Mouse (Mus musculus) mouse trophoblast stem cell (cell line): ENCODE results near the gene Cldn1.

Experiments
- in situ Hi-C, 2 experiments: fragments of 300-500 bp; cut with MseI, MboI; formaldehyde crosslinking; loops; 2 replicates in 1 of 2; 3 replicates in 1 of 2; pipeline ENCODE4 v1.15.1; 2025

Gene Cldn1

GRCm38 (mm10) chr16:26371325-26372053 is at the start of gene Cldn1:
Cldn1 (minus strand) TSS chr16:26371841.
- in situ Hi-C loops, result loop anchor here (10.0 kb wide), 1 partner anchor 137 kb away; no protein-coding TSS in a partner anchor

DNA sequence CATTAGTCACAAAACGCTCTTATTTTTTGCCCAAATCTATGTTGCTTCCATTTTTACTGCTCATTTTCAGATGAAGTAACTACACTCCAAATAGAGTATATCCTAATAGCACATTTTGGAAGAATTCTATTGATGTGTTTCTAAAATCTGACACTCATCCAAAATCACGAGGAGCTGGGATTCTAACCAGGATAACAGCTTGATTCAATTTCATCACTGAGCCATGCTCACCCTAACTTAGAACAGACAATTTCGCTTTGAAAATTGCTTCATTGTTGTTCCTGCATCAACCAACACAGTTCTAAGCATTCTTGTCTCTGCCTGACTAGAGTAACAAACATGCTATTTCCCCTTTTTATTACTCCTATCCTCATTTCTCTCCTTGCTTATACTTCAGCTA is 47.0 kb upstream of the Cldn1 start:
- in situ Hi-C loops, result no loop called here

DNA sequence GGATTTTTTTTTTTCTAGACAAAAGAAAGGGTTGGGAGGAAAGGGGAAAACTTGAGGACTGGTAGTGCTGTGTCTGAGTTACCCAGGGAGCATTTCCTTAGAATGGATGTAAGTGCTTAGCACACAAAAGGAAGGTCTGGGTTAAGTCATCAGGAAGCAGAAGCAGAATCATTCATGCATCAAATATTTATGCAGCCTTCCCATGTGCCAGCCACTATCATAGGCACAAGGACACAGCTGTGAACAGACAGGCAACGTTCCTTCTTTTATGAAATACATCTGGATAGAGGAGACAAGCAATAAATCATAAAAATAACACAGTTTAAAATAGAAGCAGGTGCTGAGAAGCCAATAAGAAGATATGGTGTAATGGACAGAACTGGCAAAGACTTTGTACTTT is 32.4 kb upstream of the Cldn1 start:
- in situ Hi-C loops, result no loop called here

DNA sequence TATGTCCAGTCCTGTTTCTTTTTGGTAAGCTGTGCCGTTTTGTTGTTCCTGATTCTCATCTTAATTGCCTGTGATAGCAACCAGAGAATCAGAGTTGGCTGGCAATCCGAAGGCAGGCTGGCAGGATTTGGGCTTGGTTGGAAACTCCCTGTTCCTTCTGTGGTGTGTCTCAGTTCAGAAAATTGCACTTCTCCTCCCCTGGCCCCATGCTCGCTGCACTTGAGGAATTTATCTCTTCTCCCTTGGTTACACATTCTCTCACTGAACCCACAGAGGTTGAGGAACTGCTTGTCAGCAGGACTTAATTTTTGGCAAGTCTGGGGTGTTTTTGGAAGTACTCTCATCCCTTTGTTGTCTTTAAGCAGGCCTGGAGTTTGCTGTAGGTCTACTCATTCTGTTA is 29.3 kb upstream of the Cldn1 start:
- in situ Hi-C loops, result no loop called here

- in situ Hi-C loops, result no loop called here
These were observed 28.9 kb upstream of the Cldn1 start for GRCm38 (mm10) chr16:26400549-26400948.

DNA sequence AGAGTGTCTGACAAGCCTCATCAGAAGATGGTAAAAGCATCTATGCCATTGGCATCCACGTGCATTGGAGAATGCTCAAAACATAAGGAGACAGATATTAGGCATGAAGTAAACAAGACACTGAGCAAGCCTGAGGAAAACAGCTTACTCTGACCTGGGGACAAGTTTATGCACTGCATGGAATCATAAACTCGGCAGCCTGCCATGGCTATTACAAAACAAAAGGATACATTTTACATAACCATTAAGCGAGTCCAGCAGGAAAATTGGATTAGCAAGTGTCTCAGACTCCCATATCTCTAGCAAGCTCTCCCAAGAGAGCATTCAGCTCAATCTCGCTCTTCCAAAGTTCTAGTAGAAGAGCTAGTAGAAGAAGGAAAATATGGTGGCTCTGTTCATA is 19.3 kb upstream of the Cldn1 start:
- in situ Hi-C loops, result no loop called here

DNA sequence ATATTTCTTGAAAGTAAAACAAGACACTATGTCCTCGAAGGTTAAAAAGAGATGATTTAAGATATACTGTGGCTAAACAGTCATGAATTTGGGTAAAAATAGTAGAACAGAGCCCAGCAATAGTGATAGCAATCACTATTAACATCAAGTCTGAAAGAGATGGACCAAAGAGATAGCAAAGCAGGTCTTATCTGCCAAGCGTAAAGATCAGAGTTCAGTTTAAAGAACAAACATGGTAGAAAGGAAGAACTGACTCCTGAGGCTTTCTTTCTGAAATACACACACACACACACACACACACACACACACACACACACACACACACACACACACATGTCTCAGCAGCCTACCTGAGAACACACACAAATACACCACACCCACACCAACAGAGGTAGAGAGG is 14.5 kb upstream of the Cldn1 start:
- in situ Hi-C loops, result no loop called here

DNA sequence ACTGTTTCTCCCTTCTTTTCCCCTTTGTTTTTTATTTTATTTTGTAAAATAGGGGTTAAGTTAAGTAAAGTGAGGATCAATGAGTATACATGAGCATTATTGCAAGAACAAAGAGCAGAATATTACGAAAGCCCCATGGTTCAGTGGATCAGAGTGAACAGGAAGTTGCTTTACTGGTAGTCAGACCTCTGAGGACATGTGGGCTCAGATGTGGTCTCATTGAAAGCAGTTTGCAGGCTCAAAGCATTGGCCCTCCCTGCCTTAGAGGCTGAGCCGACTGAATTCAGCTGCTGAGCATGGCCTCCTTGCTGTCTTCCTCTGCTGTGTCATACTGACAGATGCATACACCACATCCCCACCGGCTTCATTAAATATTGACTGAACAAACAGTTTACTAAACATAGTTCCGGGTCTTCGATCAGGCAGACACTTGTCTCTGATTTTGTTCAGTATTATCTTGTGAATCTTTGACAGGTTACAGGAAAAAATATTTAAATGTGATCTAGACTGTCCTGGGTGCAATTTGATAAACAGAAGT is 12.5 kb upstream of the Cldn1 start:
- in situ Hi-C loops, result no loop called here

DNA sequence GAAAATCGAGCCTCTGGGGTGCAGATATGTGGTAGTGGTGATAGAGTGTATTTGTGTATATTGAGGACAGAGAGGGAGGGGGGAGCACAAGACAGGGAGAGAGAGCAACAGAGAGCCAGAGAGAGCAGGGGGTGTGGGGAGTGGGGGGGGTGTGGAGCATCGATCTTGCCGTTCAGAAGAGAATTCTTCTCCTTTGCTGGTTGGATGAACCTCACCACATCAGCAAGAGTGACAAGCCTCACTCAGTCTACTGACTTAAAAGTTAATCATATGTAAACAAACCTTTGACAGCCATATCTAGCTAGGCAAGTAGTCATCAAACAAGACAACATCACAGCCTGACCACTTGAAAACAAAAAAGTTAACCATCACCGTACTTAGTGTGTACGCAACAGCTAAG is 5.5 kb upstream of the Cldn1 start:
- in situ Hi-C loops, result loop anchor here (10.0 kb wide), 1 partner anchor 142 kb away; no protein-coding TSS in a partner anchor

GRCm38 (mm10) chr16:26370127-26370526 is 1.5 kb downstream of the Cldn1 start:
- in situ Hi-C loops, result loop anchor here (10.0 kb wide), 1 partner anchor 135 kb away; no protein-coding TSS in a partner anchor

DNA sequence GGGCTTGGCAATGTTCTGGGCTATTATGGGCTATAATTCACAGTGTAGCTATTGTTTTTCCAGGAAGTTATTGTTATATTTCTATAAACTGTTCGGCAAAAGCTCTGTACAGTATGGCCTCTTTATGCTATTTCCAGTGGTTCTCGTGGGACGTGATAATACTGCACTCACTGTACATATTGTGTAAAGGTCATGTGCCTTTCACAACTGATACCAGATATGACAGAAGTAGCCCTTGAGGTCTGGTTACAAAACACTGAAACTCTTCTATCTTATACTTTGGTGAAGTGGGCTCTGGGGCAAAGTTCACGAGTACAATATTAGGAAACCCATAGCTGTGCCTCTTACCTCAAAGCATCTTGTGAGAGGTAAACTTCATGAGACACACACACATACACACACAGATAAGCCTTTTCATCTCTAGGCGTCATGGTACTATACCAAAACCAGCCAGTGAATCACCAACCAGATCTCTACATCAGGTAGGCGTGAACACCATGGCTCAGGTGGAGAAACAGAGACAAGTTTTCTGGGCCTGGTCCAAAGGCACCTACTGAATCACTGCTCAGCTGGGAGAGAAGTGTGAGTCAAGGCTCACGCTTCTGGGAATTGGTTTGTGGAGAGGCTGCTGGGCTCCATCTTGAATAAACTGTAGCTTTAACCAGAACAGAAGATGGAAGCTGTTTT is 2.5 kb downstream of the Cldn1 start:
- in situ Hi-C loops, result no loop called here

GRCm38 (mm10) chr16:26368121-26368520 is 3.5 kb downstream of the Cldn1 start:
- in situ Hi-C loops, result no loop called here

- in situ Hi-C loops, result no loop called here
These were observed 10.9 kb downstream of the Cldn1 start for GRCm38 (mm10) chr16:26360694-26361093.

DNA sequence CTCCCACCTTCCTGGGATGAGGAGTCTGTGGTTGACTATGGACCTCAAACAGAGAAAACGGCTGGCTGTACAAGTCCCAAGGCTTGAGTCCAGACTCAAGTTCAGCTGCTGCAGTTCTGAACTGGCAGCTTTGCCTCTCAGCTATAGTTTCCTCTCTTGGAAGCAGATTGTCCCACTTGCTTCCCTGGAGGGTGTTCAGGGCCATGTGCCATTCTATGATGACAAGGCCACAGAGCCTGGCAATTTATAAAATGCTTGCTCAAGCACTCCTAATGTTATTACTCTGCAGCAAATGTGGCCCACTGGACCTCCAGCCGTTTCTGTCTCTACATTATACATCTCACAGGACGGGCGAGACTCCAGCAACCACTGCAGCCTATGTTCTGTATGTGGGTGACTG is 12.0 kb downstream of the Cldn1 start:
- in situ Hi-C loops, result no loop called here

DNA sequence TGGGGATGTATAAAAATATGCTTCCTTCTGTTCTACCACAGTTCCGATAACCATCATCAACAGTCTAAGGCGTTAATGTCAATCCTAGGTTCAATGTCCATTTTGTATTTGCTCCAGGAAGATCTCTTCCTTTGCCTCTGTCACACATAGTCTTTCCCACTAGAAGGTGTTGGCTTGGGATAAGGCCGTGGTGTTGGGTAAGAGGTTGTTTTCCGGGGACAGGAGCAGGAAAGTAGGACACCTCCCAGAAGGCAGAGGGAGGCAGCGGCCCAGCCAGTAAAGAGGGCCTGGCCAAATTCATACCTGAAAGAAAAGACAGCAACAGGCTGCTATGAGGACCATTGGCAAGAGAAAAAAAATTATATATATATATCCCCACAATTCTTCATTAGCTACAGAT is 12.7 kb downstream of the Cldn1 start:
- in situ Hi-C loops, result no loop called here

- in situ Hi-C loops, result no loop called here
These were observed 13.5 kb downstream of the Cldn1 start for GRCm38 (mm10) chr16:26357863-26358780.

GRCm38 (mm10) chr16:26355513-26355912 is 16.1 kb downstream of the Cldn1 start:
- in situ Hi-C loops, result no loop called here

GRCm38 (mm10) chr16:26350786-26351185 is 20.9 kb downstream of the Cldn1 start:
- in situ Hi-C loops, result no loop called here

- in situ Hi-C loops, result no loop called here
These were observed 22.8 kb downstream of the Cldn1 start for GRCm38 (mm10) chr16:26348809-26349208.

GRCm38 (mm10) chr16:26316281-26316680 is 55.4 kb downstream of the Cldn1 start:
- in situ Hi-C loops, result no loop called here

DNA sequence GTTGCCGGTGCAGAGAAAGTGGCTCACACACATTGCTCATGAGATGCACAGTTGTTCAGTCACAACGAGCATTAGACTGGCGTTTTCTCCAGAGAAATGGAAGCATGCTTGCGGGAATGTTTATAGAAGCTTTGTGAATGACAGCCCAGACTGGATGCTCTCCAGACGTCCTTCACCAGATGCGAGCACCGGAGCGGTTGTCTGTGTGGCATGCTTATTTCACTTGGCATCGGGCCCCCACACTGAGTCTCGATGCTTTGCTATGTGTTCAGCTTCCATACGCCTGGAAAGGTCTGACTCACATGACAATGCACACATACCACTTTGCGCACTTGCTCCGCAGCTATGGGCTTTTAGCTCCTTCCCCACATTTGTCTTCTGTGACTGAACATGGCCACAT is 56.8 kb downstream of the Cldn1 start:
- in situ Hi-C loops, result no loop called here

DNA sequence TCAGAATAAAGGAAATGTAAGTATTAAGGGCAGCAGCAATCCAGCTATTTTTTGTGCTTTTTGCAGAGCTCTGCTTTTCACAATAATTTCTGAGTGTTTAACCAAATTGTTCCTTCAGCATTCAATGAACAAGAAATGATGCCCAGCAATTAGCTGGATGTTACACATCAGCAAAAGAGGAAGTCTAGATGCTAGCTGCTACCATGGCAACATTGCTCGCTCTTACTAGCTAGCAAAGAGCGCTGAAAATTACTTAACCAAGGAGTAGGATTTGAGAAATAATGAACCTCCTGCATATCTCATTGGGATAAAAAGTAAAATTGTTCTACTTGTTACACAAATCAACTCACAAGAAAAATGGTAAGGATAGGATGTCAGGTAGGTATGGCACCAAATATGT is 62.2 kb downstream of the Cldn1 start:
- in situ Hi-C loops, result no loop called here
